Mouse (Mus musculus) stomach, postnatal 0 days (tissue): ENCODE results near the gene Slc24a3.
A peak's percentile ranks its signal among the peaks of the same experiment; 100 is the strongest.

ENCODE experiments used
- CTCF ChIP-seq: IDR thresholded peaks from 2 replicates; pipeline ENCODE4 v1.5.1; 2016; ENCODE audit warnings: antibody characterized with exemption, low read depth, mild to moderate bottlenecking, moderate library complexity
- EP300 ChIP-seq: optimal IDR thresholded peaks from 2 replicates; pipeline ENCODE3; 2016; ENCODE audit warnings: antibody characterized with exemption

DNA sequence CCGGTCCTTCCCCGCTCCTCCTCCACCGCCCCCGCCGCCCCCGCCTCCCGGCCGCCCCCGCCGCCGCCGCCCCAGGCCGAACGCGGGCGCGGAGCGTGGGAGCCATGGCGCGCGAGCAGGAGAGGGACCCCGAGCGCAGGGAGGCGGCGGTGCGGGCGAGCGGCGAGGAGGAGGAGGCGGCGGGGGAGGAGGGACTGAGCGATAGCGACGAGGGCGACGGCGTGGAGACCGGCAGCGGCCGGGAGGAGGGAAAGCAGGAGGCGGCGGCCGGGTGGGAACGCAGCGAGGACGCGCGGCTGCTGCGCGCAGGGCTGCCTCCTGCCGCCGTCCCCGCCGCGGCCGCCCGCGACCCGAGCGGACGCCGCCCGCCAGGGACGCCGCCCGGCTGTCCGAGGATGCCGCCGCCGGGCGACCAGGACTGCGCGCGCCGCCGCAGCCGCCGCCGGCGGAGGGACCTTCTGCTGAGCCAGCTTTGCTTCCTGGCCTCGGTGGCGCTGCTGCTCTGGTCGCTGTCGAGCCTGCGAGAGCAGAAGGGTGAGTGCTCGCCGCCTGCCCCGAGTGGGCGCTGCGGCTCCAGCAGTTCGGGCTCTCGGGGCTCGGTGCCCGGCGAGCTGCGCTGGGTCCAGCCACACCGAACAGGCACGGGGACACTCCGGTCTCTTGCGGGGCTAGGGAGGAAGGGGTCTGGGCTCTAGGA, at the start of gene Slc24a3:
- peak; percentile 80 for TF ChIP-seq CTCF
- TF ChIP-seq EP300 = no peak
